Mouse (Mus musculus) intestine, postnatal 0 days (tissue): ENCODE results near the gene Ncor2. TPM values are rescaled to one million over a fixed set of nuclear protein-coding genes. Genes with fewer than 3 reads are reported as not detected.

ENCODE experiments used
- ATAC-seq: fragments of 200-750 bp; cut with Nextera tagmentation; 2 replicates; pipeline ENCODE4 v1.8.0; 2017; ENCODE audit warnings: mild to moderate bottlenecking, moderate TSS enrichment, moderate library complexity
- H3K27ac ChIP-seq: fragments of 300-500 bp; sonication (generic); 2 replicates; pipeline ENCODE4 v1.5.1; 2014; ENCODE audit warnings: mild to moderate bottlenecking, low read depth, low read length, moderate library complexity
- H3K27me3 ChIP-seq: fragments of 300-500 bp; sonication (generic); replicated peaks from 2 replicates; pipeline ENCODE4 v1.6.1; 2014; ENCODE audit warnings: low read length, mixed read lengths; ENCODE audit not compliant: control insufficient read depth, insufficient read depth
- H3K36me3 ChIP-seq: fragments of 300-500 bp; sonication (generic); 2 replicates; pipeline ENCODE4 v1.6.1; 2014; ENCODE audit warnings: mild to moderate bottlenecking, moderate library complexity; ENCODE audit not compliant: control insufficient read depth, insufficient read depth
- H3K4me1 ChIP-seq: fragments of 300-500 bp; sonication (generic); replicated peaks from 2 replicates; pipeline ENCODE4 v1.6.1; 2014; ENCODE audit warnings: antibody characterized with exemption, low read length, mixed read lengths; ENCODE audit not compliant: control insufficient read depth, insufficient read depth
- H3K4me2 ChIP-seq: fragments of 300-500 bp; sonication (generic); replicated peaks from 2 replicates; pipeline ENCODE4 v1.6.1; 2014; ENCODE audit warnings: low read depth, mild to moderate bottlenecking, moderate library complexity
- H3K4me3 ChIP-seq: fragments of 300-500 bp; sonication (generic); 2 replicates; pipeline ENCODE4 v1.5.1; 2014; ENCODE audit warnings: low read depth, low read length
- H3K9ac ChIP-seq: fragments of 300-500 bp; sonication (generic); 2 replicates; pipeline ENCODE4 v1.6.1; 2014; ENCODE audit warnings: mild to moderate bottlenecking, low read depth, low read length
- H3K9me3 ChIP-seq: fragments of 300-500 bp; sonication (generic); 2 replicates; pipeline ENCODE4 v1.6.1; 2016; ENCODE audit warnings: mixed run types; ENCODE audit not compliant: control insufficient read depth
- CTCF ChIP-seq: sonication (generic); IDR thresholded peaks from 2 replicates; pipeline ENCODE4 v1.5.1; 2016; ENCODE audit warnings: low read depth, mild to moderate bottlenecking, control low read depth, antibody characterized with exemption, moderate library complexity
- WGBS: fragments of 180-500 bp; shearing (Covaris S2); extraction: QIAGEN DNeasy Blood & Tissue Kit; methylation state at CpG from one replicate; pipeline ENCODE4 v1.1.7; 2014; 5-methylcytosine and 5-hydroxymethylcytosine counted together
- polyA plus RNA-seq: library from polyadenylated mRNA; unstranded; fragments of >200 nt; fragmentation: Nextera tagmentation; extraction: Ambion mirVana; gene quantifications from 2 replicates; pipeline ENCODE4 v1.2.1, GENCODE M21; 2015

The Ncor2 gene
- polyA plus RNA-seq, 1 experiment from 2014 or later = 7.1 TPM

DNA sequence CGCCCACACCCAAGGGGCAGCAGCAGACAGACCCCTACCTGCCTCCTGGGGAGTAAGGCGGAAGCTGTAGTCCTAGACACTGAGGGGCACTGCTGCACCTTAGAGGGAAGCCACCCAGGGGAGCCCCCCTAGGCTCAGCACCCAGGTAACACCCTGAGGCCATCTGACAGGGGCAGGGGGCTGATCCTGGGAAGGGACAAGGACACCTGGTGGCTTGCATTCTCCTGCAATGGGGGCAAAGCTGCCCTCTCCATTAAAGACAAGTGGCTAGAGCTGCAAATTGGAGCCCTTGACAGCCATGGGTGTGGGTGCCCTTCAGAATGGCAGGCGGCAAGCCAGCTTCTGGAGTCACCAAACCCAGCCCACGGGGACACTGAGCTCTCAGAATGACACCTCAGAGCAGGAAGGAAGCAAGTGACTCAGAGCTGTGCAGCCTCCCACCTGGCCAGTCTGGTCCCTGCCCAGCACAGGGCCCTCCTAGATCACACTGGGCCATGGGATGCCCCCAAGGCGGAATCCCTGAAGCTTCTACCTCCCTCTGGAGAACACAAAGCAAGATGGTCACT, 79.2 kb downstream of the Ncor2 start:
- no peak overlapping the region for H3K4me2 ChIP-seq
- no peaks in the 10 kb centered on the region for H3K27me3 ChIP-seq
- no peak overlapping the region for H3K27ac ChIP-seq
- peaks cover 59% of the 10 kb centered on the region for H3K36me3 ChIP-seq
- no peak overlapping the region for H3K4me3 ChIP-seq
- H3K9ac ChIP-seq = no peak overlapping the region
- peaks cover 4% of the 10 kb centered on the region for H3K4me1 ChIP-seq
- H3K9me3 ChIP-seq = no peaks in the 10 kb centered on the region
- no peak for TF ChIP-seq CTCF
- no peak for ATAC-seq
- WGBS = 92% methylated on average over 5 of the region's 5 CpGs

DNA sequence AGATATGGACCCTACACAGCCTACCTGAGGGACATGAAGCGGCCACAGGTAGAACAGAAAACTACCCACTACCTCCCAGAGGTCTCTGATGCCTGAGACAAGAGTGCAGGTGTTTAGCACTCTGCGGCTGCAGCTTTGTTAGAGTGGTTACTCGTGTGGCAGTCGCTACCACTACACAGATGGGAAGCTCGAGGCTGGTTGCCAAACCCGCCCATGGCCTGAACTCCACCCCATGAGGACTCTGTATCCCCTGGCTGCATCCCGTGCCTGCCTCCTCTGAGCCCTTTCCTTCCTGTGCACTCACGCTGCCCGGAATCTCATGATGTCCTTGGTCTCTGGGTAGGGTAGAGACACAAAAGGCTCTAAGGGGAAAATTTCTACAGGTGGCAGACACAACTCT, 80.3 kb downstream of the Ncor2 start:
- no peak overlapping the region for H3K9ac ChIP-seq
- H3K27ac ChIP-seq = no peak overlapping the region
- H3K9me3 ChIP-seq = no peaks in the 10 kb centered on the region
- no peak overlapping the region for H3K4me3 ChIP-seq
- no peaks in the 10 kb centered on the region for H3K27me3 ChIP-seq
- no peak for ATAC-seq
- H3K36me3 ChIP-seq = peaks cover 63% of the 10 kb centered on the region
- H3K4me1 ChIP-seq = peaks cover 4% of the 10 kb centered on the region
- 88% methylated on average over 9 of the region's 9 CpGs for WGBS
- TF ChIP-seq CTCF = no peak
- H3K4me2 ChIP-seq = no peak overlapping the region

DNA sequence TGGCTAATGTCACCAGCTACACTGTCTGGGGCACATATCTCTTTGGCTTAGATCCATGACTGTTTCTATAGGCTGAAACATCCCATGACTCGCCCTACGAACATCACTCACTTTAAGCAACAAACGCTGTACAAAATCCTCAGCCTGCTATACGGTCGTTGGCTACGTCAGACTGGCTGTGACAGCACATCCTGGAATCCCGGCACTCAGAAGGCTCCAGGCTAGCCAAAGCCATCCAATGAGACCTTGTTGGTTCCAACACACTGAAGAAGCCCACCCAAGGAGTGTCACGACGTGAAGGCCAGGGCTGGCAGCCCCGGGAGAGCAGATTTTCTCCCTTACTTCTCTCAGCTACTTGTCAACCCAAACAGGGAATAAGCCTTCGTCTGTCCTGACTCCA, 82.7 kb downstream of the Ncor2 start:
- ATAC-seq = no peak
- no peak overlapping the region for H3K4me3 ChIP-seq
- no peak overlapping the region for H3K9ac ChIP-seq
- no peaks in the 10 kb centered on the region for H3K9me3 ChIP-seq
- H3K4me1 ChIP-seq = no peaks in the 10 kb centered on the region
- TF ChIP-seq CTCF = no peak
- WGBS = 77% methylated on average over 11 of the region's 11 CpGs
- H3K4me2 ChIP-seq = no peak overlapping the region
- peak overlapping the region; percentile 21; the same call in 1 of the 2 replicates for H3K27ac ChIP-seq
- H3K27me3 ChIP-seq = no peaks in the 10 kb centered on the region
- H3K36me3 ChIP-seq = peaks cover 52% of the 10 kb centered on the region

DNA sequence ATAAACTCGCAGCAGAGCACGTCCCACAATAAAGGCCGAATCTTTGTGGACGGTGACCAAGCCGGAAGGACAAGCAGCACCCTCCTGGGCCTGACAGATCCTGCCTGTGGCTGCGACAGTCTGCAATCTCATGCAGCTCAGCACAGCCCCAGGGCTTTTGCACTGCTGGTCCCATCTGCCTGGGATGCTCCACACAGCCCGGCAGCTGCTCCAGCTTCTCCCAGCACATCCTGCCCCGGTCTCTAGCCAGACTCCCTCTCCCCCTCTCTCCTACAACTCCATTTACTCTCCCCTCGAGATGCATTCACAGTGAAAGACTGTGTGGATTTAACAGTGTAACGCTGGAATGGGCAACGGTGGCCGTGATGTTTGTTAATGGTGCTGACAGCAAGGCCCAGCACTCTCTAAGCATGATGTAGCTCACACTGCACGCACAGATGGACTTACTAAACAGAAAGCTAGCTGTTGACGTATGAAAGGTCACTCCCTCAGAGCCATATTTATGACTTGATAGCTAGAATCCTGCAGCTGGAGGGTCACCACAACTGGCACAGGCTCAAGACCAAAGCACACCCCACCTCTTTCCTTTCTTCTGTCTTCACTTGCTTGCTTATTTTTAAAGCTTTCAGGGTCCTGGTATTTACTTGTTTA, 83.4 kb downstream of the Ncor2 start:
- Histone ChIP-seq H3K4me2 (no peak overlapping the region), H3K27me3 (no peaks in the 10 kb centered on the region), H3K9ac (no peak overlapping the region), H3K9me3 (no peaks in the 10 kb centered on the region), H3K36me3 (peaks cover 55% of the 10 kb centered on the region), H3K27ac (peak overlapping the region; percentile 21; the same call in 1 of the 2 replicates), H3K4me1 (no peaks in the 10 kb centered on the region), H3K4me3 (no peak overlapping the region)
- no peak for ATAC-seq
- TF ChIP-seq CTCF = no peak
- WGBS = 72% methylated on average over 14 of the region's 14 CpGs

DNA sequence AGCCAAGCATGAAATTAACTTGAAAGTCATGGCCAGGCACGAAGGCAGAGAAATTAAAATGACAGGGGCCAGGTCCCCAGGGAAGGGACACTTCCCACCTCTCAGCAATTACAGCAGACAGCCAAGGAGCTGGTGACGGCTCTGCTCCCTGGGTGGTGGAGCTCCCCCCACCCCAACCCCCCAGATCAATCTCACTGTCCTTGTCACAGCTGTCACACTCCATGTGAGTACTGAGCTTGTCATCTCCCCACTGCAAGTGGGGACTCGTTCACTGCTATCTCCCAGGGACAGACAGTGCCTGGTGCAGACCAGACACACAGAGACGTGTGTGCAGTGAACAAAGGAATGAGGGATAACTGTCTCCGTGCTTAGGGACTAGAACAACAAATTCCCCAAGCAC, 85.2 kb downstream of the Ncor2 start:
- Histone ChIP-seq H3K4me3 (no peak overlapping the region), H3K36me3 (peaks cover 66% of the 10 kb centered on the region), H3K9ac (no peak overlapping the region), H3K27ac (no peak overlapping the region), H3K27me3 (no peaks in the 10 kb centered on the region), H3K4me2 (no peak overlapping the region), H3K9me3 (no peaks in the 10 kb centered on the region), H3K4me1 (no peaks in the 10 kb centered on the region)
- 61% methylated on average over 5 of the region's 5 CpGs for WGBS
- no peak for ATAC-seq
- TF ChIP-seq CTCF = no peak

DNA sequence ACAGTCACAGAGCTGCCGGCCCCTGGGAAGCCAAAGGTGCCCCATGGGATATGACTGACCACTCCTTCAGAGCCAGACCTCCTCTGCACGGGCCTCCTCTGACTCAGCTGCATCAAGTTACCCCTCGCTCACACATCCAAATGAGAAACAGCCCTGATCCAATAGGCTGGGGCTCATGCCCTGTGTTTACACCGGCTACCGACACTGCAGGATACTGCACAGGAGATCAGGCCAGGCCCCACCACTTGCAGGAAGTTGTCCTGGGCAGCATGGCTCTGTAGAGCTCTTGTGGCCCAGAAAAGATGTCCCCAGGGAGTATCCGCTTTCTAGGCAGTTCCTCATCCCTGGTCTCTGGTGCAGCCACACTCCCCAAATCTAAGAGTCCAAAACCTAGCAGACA, 90.9 kb downstream of the Ncor2 start:
- H3K9me3 ChIP-seq = no peaks in the 10 kb centered on the region
- TF ChIP-seq CTCF = no peak
- no peak overlapping the region for H3K27ac ChIP-seq
- no peak overlapping the region for H3K9ac ChIP-seq
- no peak overlapping the region for H3K4me3 ChIP-seq
- H3K36me3 ChIP-seq = peaks cover 85% of the 10 kb centered on the region
- no peaks in the 10 kb centered on the region for H3K4me1 ChIP-seq
- 81% methylated on average over 6 of the region's 6 CpGs for WGBS
- H3K4me2 ChIP-seq = no peak overlapping the region
- no peak for ATAC-seq
- no peaks in the 10 kb centered on the region for H3K27me3 ChIP-seq
